Mouse (Mus musculus) neutrophil, adult 65 days (primary cell): ENCODE results near the gene 2810021J22Rik. TPM values are rescaled to one million over a fixed set of nuclear protein-coding genes. Genes with fewer than 3 reads are reported as not detected.

Experiments used
- total RNA-seq: library from RNA; stranded (reverse); gene quantifications from 2 replicates; pipeline ENCODE4 v1.2.4, GENCODE M21; 2023

Gene 2810021J22Rik
- 3.0 and 3.5 TPM in 2 replicates for total RNA-seq

DNA sequence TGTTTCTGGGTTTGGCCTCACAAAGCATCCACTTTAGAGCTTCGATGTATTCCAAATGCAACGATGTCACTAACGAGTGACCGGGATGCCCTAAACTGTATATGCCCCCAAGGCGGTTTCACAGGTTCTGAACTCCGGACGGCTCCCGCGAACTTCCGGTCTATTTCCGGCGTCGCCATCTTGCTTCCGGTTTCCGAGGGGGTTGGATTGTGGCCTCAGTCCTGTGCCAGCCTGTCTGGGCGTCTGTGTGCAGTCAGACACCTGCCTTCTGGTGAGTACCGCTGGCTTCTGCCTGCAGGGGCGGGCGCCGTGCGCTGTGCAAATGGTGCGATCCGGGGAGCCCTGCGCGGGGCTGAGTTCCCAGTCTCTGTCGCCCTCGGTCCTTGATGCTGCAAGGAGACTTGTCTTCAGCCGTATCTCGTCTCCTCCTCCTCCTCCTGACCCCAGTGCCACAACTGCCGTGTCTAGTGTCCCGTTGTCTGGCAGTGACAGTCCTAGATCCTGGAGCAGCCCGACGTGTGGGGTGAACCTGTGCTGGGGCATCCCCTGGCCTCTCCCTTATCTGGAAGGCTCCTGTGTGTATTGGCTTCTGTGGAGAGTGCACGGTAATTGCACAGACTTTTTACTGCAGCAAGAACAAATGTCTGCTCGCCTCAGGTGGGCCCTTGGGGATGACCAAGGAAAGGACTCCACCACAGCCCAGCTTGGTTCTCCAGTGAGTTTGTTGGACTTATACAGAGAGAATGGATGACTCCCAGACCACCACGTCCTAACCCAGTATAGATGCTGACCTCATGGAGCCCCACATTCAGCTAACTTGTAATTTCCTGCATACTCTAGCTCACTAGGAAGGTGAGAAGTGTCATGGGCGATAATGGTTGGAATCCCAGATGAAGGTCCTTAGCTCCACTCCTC lies at the start of gene 2810021J22Rik:
Gene 2810021J22Rik, plus strand, starts transcription at position 178 of the 915 bp plus-strand sequence.

DNA sequence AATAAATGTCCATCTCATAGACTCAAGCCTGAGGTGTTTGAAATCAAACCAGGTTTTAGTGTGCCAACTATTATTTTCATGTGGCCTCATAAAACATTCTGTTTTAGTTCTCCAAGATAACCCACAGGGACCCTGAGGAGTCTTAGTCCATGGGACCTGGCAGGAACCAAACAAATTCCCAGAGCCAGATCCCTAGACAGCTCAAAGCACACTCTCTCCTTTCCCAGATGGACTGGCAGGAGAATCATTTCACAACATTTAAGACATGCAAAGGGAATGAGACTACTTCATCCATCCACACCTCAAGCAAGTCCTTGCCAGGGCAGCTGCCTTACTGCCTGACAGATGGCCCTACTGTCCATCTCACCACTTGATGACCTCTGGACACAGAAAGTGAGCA lies 38.1 kb upstream of the 2810021J22Rik start, which contains the start of gene Olfr312:
Gene Olfr312, plus strand, starts transcription at position 301 of the 400 bp plus-strand sequence.

DNA sequence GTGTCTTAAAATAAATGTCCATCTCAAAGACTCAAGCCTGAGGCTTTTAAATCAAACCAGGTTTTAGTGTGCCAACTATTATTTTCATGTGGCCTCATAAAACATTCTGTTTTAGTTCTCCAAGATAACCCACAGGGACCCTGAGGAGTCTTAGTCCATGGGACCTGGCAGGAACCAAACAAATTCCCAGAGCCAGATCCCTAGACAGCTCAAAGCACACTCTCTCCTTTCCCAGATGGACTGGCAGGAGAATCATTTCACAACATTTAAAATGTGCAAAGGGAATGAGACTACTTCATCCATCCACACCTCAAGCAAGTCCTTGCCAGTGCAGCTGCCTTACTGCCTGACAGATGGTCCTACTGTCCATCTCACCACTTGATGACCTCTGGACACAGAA lies 28.1 kb upstream of the 2810021J22Rik start, which contains the start of gene Olfr311:
Gene Olfr311, plus strand, starts transcription at position 301 of the 400 bp plus-strand sequence.

DNA sequence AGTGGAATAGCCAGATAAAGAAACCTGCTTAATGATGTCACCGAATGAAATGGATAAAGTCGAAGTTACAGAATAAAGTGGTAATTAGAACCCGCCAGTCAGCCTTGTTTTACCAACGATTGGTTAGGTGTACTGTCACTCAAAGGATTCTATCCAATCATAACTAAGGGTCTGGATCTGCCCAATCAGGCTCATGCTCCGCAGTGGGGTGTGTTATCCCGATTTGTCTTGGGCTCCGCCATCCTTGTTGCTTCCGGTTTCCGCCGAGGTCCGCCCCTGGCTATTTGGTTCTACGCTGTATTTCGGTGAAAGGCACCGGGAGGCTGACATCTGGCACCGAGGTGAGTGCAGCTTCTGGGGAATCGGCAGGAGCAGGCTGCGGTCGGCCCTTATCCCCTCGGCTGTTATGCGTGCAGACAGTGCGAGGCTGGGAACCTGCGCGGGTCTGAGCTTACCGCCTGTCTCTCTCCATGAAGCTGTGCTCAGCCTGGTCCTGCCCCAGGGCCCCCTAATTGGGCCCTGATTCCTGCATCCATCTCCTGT lies 20.0 kb upstream of the 2810021J22Rik start, which contains the start of gene Gm12258:
Gene Gm12258, plus strand, starts transcription at position 240 of the 543 bp plus-strand sequence.

DNA sequence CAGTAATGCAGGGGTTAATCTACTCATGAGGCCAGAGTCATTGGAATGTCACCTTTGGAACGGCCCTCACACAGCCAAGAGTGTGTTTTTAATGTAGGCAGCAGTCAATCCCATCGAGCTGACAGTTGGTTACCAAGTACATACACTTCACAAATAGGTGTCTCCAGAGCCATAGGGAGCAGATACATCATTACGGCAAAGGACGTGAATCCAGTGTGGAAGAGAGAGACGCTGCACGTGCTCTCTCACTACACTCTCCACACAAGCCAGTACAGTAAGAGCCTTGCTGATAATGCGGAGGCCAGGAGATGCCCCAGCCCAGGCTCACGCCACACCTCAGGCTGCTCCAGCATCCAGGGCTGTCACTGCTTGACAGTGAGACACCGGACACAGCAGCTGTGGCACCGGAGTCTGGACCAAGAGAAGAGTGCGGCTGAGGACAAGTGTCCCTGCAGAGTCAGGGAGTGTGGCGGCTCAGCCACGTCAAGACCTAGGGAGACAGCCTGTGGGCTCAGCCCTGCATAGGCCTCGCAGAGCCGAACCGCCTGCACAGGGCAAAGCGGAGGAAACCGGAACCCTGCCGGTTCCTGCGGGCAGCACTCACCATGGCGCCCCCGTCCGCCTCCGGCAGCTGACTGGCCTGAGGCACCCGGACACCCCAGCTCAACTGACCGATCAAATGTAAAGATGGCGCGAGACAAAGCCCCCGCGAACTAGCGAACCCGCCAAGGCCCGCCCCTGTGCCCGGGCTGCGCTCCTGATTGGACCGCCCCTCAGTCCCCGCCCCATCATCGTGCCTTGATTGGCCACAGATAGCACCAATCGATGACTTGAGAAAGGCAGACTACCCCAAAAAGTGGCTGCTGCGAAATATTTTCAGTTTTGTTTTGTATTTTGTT lies 36.7 kb downstream of the 2810021J22Rik start, which contains the start of gene Zfp39:
Gene Zfp39, minus strand, starts transcription at position 715 of the 899 bp plus-strand sequence.

DNA sequence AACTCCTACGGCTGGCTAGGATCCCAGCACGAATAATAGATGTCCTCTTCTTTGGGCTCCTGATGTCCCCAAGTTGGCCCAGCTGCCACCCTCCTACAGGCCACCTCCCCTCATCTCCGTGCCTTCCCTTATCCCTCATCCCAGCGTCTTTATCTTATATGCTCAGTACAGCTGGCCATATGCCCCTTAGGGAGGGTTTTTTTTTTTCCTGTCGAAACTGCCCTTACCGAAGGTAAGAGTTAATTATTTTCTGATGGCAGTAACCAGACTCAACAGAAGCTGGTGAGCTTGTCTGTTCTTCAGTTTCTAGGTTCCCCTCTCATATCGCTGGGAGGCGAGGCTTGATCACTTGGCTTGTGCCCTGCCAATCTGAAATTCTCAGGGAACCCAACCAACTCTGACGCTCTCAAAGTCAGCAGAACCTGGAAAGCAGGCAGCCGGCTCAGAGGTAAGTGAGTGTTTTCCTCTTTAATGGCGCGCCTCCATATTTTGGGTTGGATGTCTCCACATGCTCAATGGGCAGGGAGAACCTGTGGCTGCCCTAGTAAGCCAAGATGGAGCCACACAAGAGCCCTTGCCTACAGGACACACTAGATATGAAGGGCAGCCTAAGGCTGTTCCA lies 50.8 kb downstream of the 2810021J22Rik start, which contains the start of gene Btnl10:
Gene Btnl10, plus strand, starts transcription at position 164 of the 622 bp plus-strand sequence.

Other genes with a start within 250 kb of the 2810021J22Rik start
- gene Olfr323, start 236.7 kb upstream of the 2810021J22Rik start, total RNA-seq: not detected in 2 replicates
- gene Trim58, start 226.8 kb upstream of the 2810021J22Rik start, total RNA-seq: 0.29 and 0.41 TPM in 2 replicates
- not detected in 2 replicates for gene Olfr322, start 208.4 kb upstream of the 2810021J22Rik start, total RNA-seq
- not detected in 2 replicates for gene Olfr320, start 186.1 kb upstream of the 2810021J22Rik start, total RNA-seq
- gene Olfr319, start 168.1 kb upstream of the 2810021J22Rik start, total RNA-seq: not detected in 2 replicates
- 0.13 and 0.25 TPM in 2 replicates for gene Olfr318, start 143.2 kb upstream of the 2810021J22Rik start, total RNA-seq
- gene Olfr317, start 128.0 kb upstream of the 2810021J22Rik start, total RNA-seq: not detected in 2 replicates
- gene Olfr316, start 114.5 kb upstream of the 2810021J22Rik start, total RNA-seq: not detected in 2 replicates
- gene Olfr315, start 94.0 kb upstream of the 2810021J22Rik start, total RNA-seq: not detected in 2 replicates
- not detected in 2 replicates for gene Olfr314, start 84.3 kb upstream of the 2810021J22Rik start, total RNA-seq
- gene Fam183b, start 65.3 kb upstream of the 2810021J22Rik start, total RNA-seq: not detected in 2 replicates
- gene Olfr313, start 52.2 kb upstream of the 2810021J22Rik start, total RNA-seq: not detected in 2 replicates
- not detected in 2 replicates for gene Olfr312, start 38.0 kb upstream of the 2810021J22Rik start, total RNA-seq
- not detected in 2 replicates for gene Olfr311, start 28.0 kb upstream of the 2810021J22Rik start, total RNA-seq
- 0.52 and 1.7 TPM in 2 replicates for gene Gm12258, start 20.1 kb upstream of the 2810021J22Rik start, total RNA-seq
- gene Zfp39, start 37.0 kb downstream of the 2810021J22Rik start, total RNA-seq: 3.9 and 4.2 TPM in 2 replicates
- gene Btnl10, start 50.7 kb downstream of the 2810021J22Rik start, total RNA-seq: 0.63 and 1.7 TPM in 2 replicates
- gene Rnf187, start 71.7 kb downstream of the 2810021J22Rik start, total RNA-seq: 35.2 and 45.4 TPM in 2 replicates
- gene Hist3h2ba, start 81.7 kb downstream of the 2810021J22Rik start, total RNA-seq: 6.9 and 10.3 TPM in 2 replicates
- 26.3 and 37.6 TPM in 2 replicates for gene Hist3h2a, start 87.5 kb downstream of the 2810021J22Rik start, total RNA-seq
- 0.14 TPM in 1 of 2 replicates, not detected in the other for gene Trim17, start 87.5 kb downstream of the 2810021J22Rik start, total RNA-seq
- 56.4 and 85.0 TPM in 2 replicates for gene Trim11, start 110.9 kb downstream of the 2810021J22Rik start, total RNA-seq